Mouse (Mus musculus): Measurements from ENCODE around the gene Rxfp2.

The Rxfp2 gene

GRCm38 (mm10) chr5:150044533-150044932 is 26.1 kb downstream of the Rxfp2 start:
- DNase-seq (ENCODE audit: low read depth, low spot score) = no peak

GRCm38 (mm10) chr5:150046438-150046837 is 28.0 kb downstream of the Rxfp2 start:
- DNase-seq (ENCODE audit: low read depth, low spot score) = no peak

- DNase-seq (ENCODE audit: low read depth, low spot score) = peak; percentile 20
Observed at GRCm38 (mm10) chr5:150049946-150050345, 31.5 kb downstream of the Rxfp2 start.

- peak; percentile 32 for DNase-seq (ENCODE audit: low read depth, low spot score)
Observed at GRCm38 (mm10) chr5:150051828-150052227, 33.4 kb downstream of the Rxfp2 start.

- no peak for DNase-seq (ENCODE audit: low read depth, low spot score)
Observed at GRCm38 (mm10) chr5:150053294-150053693, 34.8 kb downstream of the Rxfp2 start.

- no peak for DNase-seq (ENCODE audit: low read depth, low spot score)
Observed at GRCm38 (mm10) chr5:150053956-150054355, 35.5 kb downstream of the Rxfp2 start.

- no peak for DNase-seq (ENCODE audit: low read depth, low spot score)
Observed at GRCm38 (mm10) chr5:150055322-150055721, 36.8 kb downstream of the Rxfp2 start.

- DNase-seq (ENCODE audit: low read depth, low spot score) = no peak
Observed at GRCm38 (mm10) chr5:150056056-150056455, 37.6 kb downstream of the Rxfp2 start.

- DNase-seq (ENCODE audit: low read depth, low spot score) = no peak
Observed at GRCm38 (mm10) chr5:150058845-150059244, 40.4 kb downstream of the Rxfp2 start.

- no peak for DNase-seq (ENCODE audit: low read depth, low spot score)
Observed at GRCm38 (mm10) chr5:150059466-150059865, 41.0 kb downstream of the Rxfp2 start.

GRCm38 (mm10) chr5:150061086-150061485 is 42.6 kb downstream of the Rxfp2 start:
- no peak for DNase-seq (ENCODE audit: low read depth, low spot score)

GRCm38 (mm10) chr5:150064286-150064685 is 45.8 kb downstream of the Rxfp2 start:
- DNase-seq (ENCODE audit: low read depth, low spot score) = no peak

GRCm38 (mm10) chr5:150070086-150070485 is 51.6 kb downstream of the Rxfp2 start:
- DNase-seq (ENCODE audit: low read depth, low spot score) = no peak

GRCm38 (mm10) chr5:150071738-150072137 is 53.3 kb downstream of the Rxfp2 start:
- no peak for DNase-seq (ENCODE audit: low read depth, low spot score)

GRCm38 (mm10) chr5:150079866-150080797 is 61.7 kb downstream of the Rxfp2 start:
- DNase-seq (ENCODE audit: low read depth, low spot score) = no peak

- DNase-seq (ENCODE audit: low read depth, low spot score) = no peak
Observed at GRCm38 (mm10) chr5:150082696-150083095, 64.2 kb downstream of the Rxfp2 start.

GRCm38 (mm10) chr5:150083190-150083589 is 64.7 kb downstream of the Rxfp2 start:
- no peak for DNase-seq (ENCODE audit: low read depth, low spot score)

GRCm38 (mm10) chr5:150097620-150098019 is 79.1 kb downstream of the Rxfp2 start:
- DNase-seq (ENCODE audit: low read depth, low spot score) = peak; percentile 74

GRCm38 (mm10) chr5:150098754-150099153 is 80.3 kb downstream of the Rxfp2 start:
- no peak for DNase-seq (ENCODE audit: low read depth, low spot score)

GRCm38 (mm10) chr5:150101789-150102188 is 83.3 kb downstream of the Rxfp2 start:
- no peak for DNase-seq (ENCODE audit: low read depth, low spot score)

- no peak for DNase-seq (ENCODE audit: low read depth, low spot score)
Observed at GRCm38 (mm10) chr5:150106358-150106757, 87.9 kb downstream of the Rxfp2 start.

GRCm38 (mm10) chr5:150111236-150111635 is 92.8 kb downstream of the Rxfp2 start:
- DNase-seq (ENCODE audit: low read depth, low spot score) = no peak

- peak; percentile 62 for DNase-seq (ENCODE audit: low read depth, low spot score)
Observed at GRCm38 (mm10) chr5:150114007-150114406, 95.5 kb downstream of the Rxfp2 start.
